Mouse (Mus musculus) brown adipose tissue, adult 24 weeks (tissue): ENCODE results near the gene Slc5a11. TPM values are rescaled to one million over a fixed set of nuclear protein-coding genes. Genes with fewer than 3 reads are reported as not detected.

Source experiments
- H3K27ac ChIP-seq: fragments of 200-500 bp; replicated peaks from 2 replicates; pipeline ENCODE4 v1.5.1; 2012; ENCODE audit warnings: low read depth, mild to moderate bottlenecking, low read length
- H3K4me1 ChIP-seq: fragments of 200-500 bp; 2 replicates; pipeline ENCODE4 v1.6.1; 2012; ENCODE audit warnings: low read length, mixed read lengths; ENCODE audit not compliant: control insufficient read depth, insufficient read depth, insufficient read length
- H3K4me3 ChIP-seq: fragments of 200-500 bp; 2 replicates; pipeline ENCODE4 v1.5.1; 2012; ENCODE audit warnings: low read depth, mild to moderate bottlenecking, low read length, moderate library complexity; ENCODE audit not compliant: insufficient read depth
- polyA plus RNA-seq: library from polyadenylated mRNA; stranded (reverse); fragments of >200 nt; gene quantifications from 2 replicates; pipeline ENCODE4 v1.2.4, GENCODE M21; 2012; ENCODE audit not compliant: missing spikeins, insufficient read depth, insufficient read length

Slc5a11 gene
- polyA plus RNA-seq, 1 experiment = not detected

DNA sequence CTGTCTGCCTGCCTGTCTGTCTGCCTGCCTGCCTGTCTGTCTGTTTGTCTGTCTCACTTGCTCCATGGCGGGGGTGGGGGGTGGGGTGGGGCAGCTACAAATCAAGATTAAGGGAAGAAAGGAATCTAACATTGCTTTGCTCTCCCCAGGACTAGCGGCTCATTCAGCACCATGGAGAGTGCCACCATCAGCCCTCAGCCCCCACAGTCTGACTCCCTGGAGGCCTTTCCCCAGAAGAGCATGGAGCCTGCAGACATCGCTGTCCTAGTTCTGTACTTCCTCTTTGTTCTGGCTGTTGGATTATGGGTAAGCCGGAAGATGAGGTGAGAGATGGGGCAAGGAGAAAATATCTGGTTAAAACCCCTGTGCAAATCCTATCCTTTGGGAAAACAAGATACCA is 20.9 kb downstream of the Slc5a11 start:
- H3K27ac ChIP-seq = no peak overlapping the region
- no peaks in the 10 kb centered on the region; the same call in 1 of the 2 replicates for H3K4me1 ChIP-seq
- H3K4me3 ChIP-seq = no peak overlapping the region

- H3K27ac ChIP-seq = no peak overlapping the region
- H3K4me1 ChIP-seq = no peaks in the 10 kb centered on the region; the same call in 1 of the 2 replicates
- H3K4me3 ChIP-seq = no peak overlapping the region
Measured at GRCm38 (mm10) chr7:123238621-123239020, 24.0 kb downstream of the Slc5a11 start.

DNA sequence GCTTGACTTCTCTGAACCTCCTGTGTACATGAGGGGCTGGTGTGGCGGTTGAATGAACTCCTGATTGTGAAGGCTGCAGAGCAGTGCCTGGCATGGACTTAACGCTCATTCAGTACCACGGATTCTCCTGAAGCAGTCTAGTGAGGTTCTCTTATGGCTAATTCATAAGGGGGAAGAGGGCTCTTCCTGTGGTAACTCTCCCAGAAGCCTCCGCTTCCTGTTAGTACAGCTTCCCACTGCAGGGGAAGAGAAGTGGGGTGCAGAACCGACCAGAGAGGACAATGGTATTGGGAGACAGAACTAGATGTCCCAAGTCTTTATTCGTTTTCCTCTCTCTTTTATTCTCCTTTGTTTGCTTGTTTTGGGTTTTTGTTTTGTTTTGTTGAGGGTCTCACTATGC is 25.5 kb downstream of the Slc5a11 start:
- Histone ChIP-seq H3K27ac (peak overlapping the region; percentile 45; the same call in 1 of the 2 replicates), H3K4me1 (no peaks in the 10 kb centered on the region; the same call in 1 of the 2 replicates), H3K4me3 (no peak overlapping the region)

- Histone ChIP-seq H3K4me3 (no peak overlapping the region), H3K4me1 (no peaks in the 10 kb centered on the region; the same call in 1 of the 2 replicates), H3K27ac (no peak overlapping the region)
Measured at GRCm38 (mm10) chr7:123242241-123242640, 27.7 kb downstream of the Slc5a11 start.

DNA sequence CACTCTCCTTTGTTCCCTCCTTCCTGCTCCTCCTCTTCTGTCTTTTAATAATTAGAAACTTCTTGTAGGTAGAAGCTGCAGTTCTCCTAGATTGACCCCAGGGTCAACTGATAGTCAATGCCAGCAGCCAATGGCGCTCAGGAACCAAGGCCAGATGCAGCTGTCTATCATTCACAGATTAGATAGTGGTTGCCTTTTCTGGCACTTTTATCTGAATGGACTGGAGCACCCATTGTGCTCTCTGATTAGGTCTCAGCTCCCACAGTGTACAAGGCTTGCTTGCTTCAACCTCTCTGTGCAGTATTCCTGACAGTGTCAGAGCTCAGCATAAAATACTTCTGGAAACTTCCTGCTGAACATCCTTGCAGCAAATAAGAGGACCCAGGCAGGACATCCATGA is 30.3 kb downstream of the Slc5a11 start:
- H3K27ac ChIP-seq = no peak overlapping the region
- H3K4me3 ChIP-seq = no peak overlapping the region
- no peaks in the 10 kb centered on the region; the same call in 1 of the 2 replicates for H3K4me1 ChIP-seq

DNA sequence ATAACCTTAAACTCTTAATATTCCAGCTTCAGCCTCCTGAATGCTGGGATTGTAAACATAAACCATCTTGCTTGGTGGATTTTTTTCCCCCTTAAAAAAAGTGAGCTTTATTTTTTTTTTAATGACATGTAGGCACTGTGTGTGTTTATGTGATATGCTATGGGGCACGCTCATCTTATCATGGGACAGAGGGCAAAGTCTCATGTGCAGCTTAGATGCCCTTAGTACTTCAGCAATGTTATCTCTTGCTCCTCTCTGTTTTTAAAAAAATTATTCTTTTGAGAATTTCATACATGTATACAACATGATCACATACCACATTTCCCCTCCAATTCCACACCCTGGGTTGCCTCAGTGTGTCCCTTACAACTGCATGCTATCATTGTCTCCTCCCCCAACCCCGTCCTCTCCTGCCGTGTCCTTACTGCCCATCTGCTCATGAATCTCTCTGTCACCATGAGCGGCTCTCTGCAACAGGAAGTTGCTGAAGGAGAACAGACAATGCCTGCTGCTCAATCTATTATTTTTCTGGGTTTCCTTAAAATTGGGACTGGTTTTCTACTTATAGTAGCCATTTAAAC is 32.0 kb downstream of the Slc5a11 start:
- H3K4me1 ChIP-seq = no peaks in the 10 kb centered on the region
- no peak overlapping the region for H3K27ac ChIP-seq
- H3K4me3 ChIP-seq = no peak overlapping the region

DNA sequence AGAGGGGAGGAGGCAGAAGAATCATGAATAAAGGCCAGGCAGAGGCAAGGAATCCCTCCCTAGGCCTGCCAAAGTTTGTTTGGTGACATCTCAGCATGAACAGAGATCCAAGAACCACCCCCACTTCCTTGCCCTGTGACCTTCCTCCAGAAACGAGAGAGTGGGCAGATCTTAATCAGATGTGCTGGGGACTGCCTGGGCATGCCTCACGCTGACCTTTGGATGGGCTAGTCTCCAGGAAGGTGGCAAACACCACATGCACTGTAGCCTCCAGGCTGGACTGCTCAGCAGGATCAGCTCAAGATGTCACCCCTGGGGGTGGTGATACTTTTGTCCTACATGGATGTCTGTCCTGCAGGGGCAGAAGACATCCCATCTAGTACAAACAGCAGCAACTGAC is 33.6 kb downstream of the Slc5a11 start:
- Histone ChIP-seq H3K4me1 (no peaks in the 10 kb centered on the region), H3K27ac (no peak overlapping the region), H3K4me3 (no peak overlapping the region)

DNA sequence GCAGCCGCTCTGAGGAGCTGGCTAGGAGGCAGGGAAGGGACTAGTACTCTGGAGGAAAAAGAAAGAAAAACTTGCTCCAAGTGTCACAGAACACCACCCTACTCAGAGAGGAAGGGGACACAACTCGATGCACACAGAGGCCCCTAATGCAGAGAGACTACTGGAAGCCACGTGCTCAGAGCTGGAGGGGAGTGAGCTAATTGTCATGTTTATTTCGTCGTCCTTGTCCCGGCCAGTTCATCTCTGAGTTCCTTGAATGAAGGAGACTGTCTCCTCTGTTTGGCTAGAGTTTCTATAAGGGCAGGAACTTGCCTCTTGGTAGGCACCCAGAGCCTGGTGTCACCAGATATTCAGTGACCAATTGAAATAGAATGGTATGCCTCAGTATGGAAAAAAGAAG is 36.8 kb downstream of the Slc5a11 start:
- Histone ChIP-seq H3K4me3 (no peak overlapping the region), H3K27ac (no peak overlapping the region), H3K4me1 (no peaks in the 10 kb centered on the region)

- Histone ChIP-seq H3K4me3 (no peak overlapping the region), H3K4me1 (no peaks in the 10 kb centered on the region), H3K27ac (no peak overlapping the region)
Measured at GRCm38 (mm10) chr7:123253396-123253795, 38.8 kb downstream of the Slc5a11 start.

- no peaks in the 10 kb centered on the region for H3K4me1 ChIP-seq
- H3K4me3 ChIP-seq = no peak overlapping the region
- H3K27ac ChIP-seq = no peak overlapping the region
Measured at GRCm38 (mm10) chr7:123254196-123254970, 39.8 kb downstream of the Slc5a11 start.

- H3K27ac ChIP-seq = no peak overlapping the region
- no peak overlapping the region for H3K4me3 ChIP-seq
- no peaks in the 10 kb centered on the region for H3K4me1 ChIP-seq
Measured at GRCm38 (mm10) chr7:123258103-123258502, 43.5 kb downstream of the Slc5a11 start.

- no peak overlapping the region for H3K27ac ChIP-seq
- no peaks in the 10 kb centered on the region for H3K4me1 ChIP-seq
- no peak overlapping the region for H3K4me3 ChIP-seq
Measured at GRCm38 (mm10) chr7:123273056-123273455, 58.5 kb downstream of the Slc5a11 start.

DNA sequence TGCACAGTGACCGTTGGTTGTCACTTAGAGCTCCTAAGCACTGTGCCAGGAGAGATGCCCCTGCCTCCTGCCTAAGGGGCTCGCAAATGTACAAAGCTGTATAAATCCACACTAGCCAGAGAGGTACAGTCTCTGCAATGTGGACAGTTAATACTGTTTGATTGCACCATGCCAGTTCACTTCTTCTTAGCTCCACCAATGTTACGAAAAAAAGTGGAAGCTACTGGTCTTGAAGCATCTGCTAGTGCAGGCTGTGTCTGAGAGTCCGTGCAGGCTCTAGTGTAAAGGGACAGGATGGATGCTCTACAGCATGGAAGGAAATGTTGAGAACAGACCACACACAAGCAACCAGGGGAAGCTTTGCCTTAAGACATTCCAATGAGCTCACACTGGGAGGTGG is 62.0 kb downstream of the Slc5a11 start:
- no peak overlapping the region for H3K27ac ChIP-seq
- no peak overlapping the region for H3K4me3 ChIP-seq
- no peaks in the 10 kb centered on the region for H3K4me1 ChIP-seq

GRCm38 (mm10) chr7:123279797-123280196 is 65.2 kb downstream of the Slc5a11 start:
- H3K4me3 ChIP-seq = no peak overlapping the region
- no peak overlapping the region for H3K27ac ChIP-seq
- no peaks in the 10 kb centered on the region for H3K4me1 ChIP-seq

DNA sequence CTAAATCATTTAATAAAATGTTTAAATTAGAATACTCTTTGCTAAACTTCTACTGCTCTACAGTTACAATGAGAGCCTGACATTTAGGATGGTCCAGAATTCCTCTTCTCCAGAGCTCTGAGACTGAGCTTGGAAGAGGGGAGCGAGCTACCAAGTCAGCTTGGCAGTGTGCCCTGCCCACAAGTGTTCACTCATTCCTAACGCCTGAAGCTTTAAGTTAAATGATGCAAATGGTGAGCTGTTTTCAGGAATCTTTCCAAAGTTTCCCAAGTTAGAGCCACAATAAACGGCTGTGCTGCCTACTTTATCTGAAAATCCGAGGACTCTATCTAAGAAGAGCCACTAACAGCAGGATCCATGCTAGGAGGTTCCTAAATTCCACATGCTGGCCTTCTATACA is 69.2 kb downstream of the Slc5a11 start:
- Histone ChIP-seq H3K4me3 (no peak overlapping the region), H3K27ac (no peak overlapping the region), H3K4me1 (no peaks in the 10 kb centered on the region)

GRCm38 (mm10) chr7:123285896-123286295 is 71.3 kb downstream of the Slc5a11 start:
- Histone ChIP-seq H3K4me3 (no peak overlapping the region), H3K4me1 (no peaks in the 10 kb centered on the region), H3K27ac (no peak overlapping the region)
